ENCODE assay signal across 16 mouse cellular contexts in genomic region chr14:121369385-121369784, GRCm38 (mm10). TPM values are rescaled to one million over a fixed set of nuclear protein-coding genes. Genes with fewer than 3 reads are reported as not detected.
DNase-seq lines count a peak whose midpoint lies in the region; ATAC-seq and TF ChIP-seq lines count a peak whose summit lies in the region.
"Had no signal": no experiment of that assay in that cellular context is flagged by ENCODE, and none has a peak within 500 bp of the region (broad histone marks: within the 10 kb centered on the region; RNA-seq: fewer than 3 reads in every experiment).

No protein-coding gene starts in this region.

- peak; percentile 31; the same call in 1 of the 2 replicates for TF ChIP-seq CTCF in midbrain, postnatal 0 days (IDR thresholded peaks at IDR 0.05)

- 67% methylated on average over 5 of the region's 5 CpGs for WGBS in hindbrain, embryonic 13.5 days
- 70% methylated on average over 5 of the region's 5 CpGs for WGBS in hindbrain, embryonic 14.5 days
- WGBS in midbrain, postnatal 0 days = 60% methylated on average over 5 of the region's 5 CpGs
- WGBS in midbrain, embryonic 16.5 days = 53% methylated on average over 5 of the region's 5 CpGs
- WGBS in intestine, embryonic 15.5 days = 53% methylated on average over 5 of the region's 5 CpGs
- WGBS in neural tube, embryonic 14.5 days = 54% methylated on average over 5 of the region's 5 CpGs

- no peak for ATAC-seq in hindbrain, embryonic 13.5 days (ENCODE audit: low FRiP score)
- no peak for ATAC-seq in hindbrain, embryonic 14.5 days (ENCODE audit: low FRiP score)
- ATAC-seq in midbrain, postnatal 0 days (ENCODE audit: low FRiP score) = no peak
- ATAC-seq in midbrain, embryonic 16.5 days = no peak
- ATAC-seq in intestine, embryonic 15.5 days = peak; percentile 42
- ATAC-seq in neural tube, embryonic 14.5 days (ENCODE audit: low read depth) = 0 out of 2 replicates have a peak, but pooled peaks have one; percentile 32
- ATAC-seq: forebrain, embryonic 16.5 days had no signal

- H3K4me3 ChIP-seq in hindbrain, embryonic 13.5 days = no peak overlapping the region
- no peak overlapping the region for H3K4me3 ChIP-seq in hindbrain, embryonic 14.5 days (replicated peaks; ENCODE audit: low read length)
- H3K4me3 ChIP-seq in midbrain, postnatal 0 days (ENCODE audit: low read depth, low read length) = no peak overlapping the region
- H3K4me3 ChIP-seq in midbrain, embryonic 16.5 days (ENCODE audit: low read depth, low read length) = no peak overlapping the region
- no peak overlapping the region for H3K4me3 ChIP-seq in intestine, embryonic 15.5 days (replicated peaks)
- no peak overlapping the region for H3K4me3 ChIP-seq in neural tube, embryonic 14.5 days (ENCODE audit: low read depth, low read length)
- H3K4me3 ChIP-seq: heart, adult 2 months had no signal

- H3K27ac ChIP-seq in hindbrain, embryonic 13.5 days = 0 out of 2 replicates have a peak overlapping the region, but pooled peaks have one; percentile 3
- H3K27ac ChIP-seq in hindbrain, embryonic 14.5 days = no peak overlapping the region
- H3K27ac ChIP-seq in midbrain, postnatal 0 days (ENCODE audit: low read depth, low read length) = no peak overlapping the region
- H3K27ac ChIP-seq in midbrain, embryonic 16.5 days (ENCODE audit: low read length) = no peak overlapping the region
- peak overlapping the region; percentile 34; the same call in 1 of the 2 replicates for H3K27ac ChIP-seq in intestine, embryonic 15.5 days
- no peak overlapping the region for H3K27ac ChIP-seq in neural tube, embryonic 14.5 days (ENCODE audit: low read depth, low read length)
- H3K27ac ChIP-seq: heart, adult 2 months had no signal

- H3K9ac ChIP-seq in hindbrain, embryonic 13.5 days = no peak overlapping the region
- no peak overlapping the region for H3K9ac ChIP-seq in hindbrain, embryonic 14.5 days
- H3K9ac ChIP-seq in midbrain, postnatal 0 days (replicated peaks; ENCODE audit: low read length, poor library complexity, severe bottlenecking) = no peak overlapping the region
- no peak overlapping the region for H3K9ac ChIP-seq in midbrain, embryonic 16.5 days (ENCODE audit: low read depth, low read length)
- H3K9ac ChIP-seq in intestine, embryonic 15.5 days = no peak overlapping the region
- no peak overlapping the region for H3K9ac ChIP-seq in neural tube, embryonic 14.5 days (replicated peaks; ENCODE audit: low read depth, low read length)

- no peaks in the 10 kb centered on the region for H3K9me3 ChIP-seq in hindbrain, embryonic 13.5 days
- no peaks in the 10 kb centered on the region for H3K9me3 ChIP-seq in hindbrain, embryonic 14.5 days (ENCODE audit: control insufficient read depth, low read length)
- no peaks in the 10 kb centered on the region for H3K9me3 ChIP-seq in midbrain, postnatal 0 days (ENCODE audit: low read length)
- H3K9me3 ChIP-seq in midbrain, embryonic 16.5 days (replicated peaks; ENCODE audit: control insufficient read depth, low read length, poor library complexity, severe bottlenecking) = no peaks in the 10 kb centered on the region
- no peaks in the 10 kb centered on the region for H3K9me3 ChIP-seq in intestine, embryonic 15.5 days
- no peaks in the 10 kb centered on the region for H3K9me3 ChIP-seq in neural tube, embryonic 14.5 days (ENCODE audit: control insufficient read depth, low read length)

- intact Hi-C loops in left cerebral cortex, postnatal 10 days (cut with DNase I) = no loop called here

- no peaks in the 10 kb centered on the region for H3K36me3 ChIP-seq in hindbrain, embryonic 13.5 days
- H3K36me3 ChIP-seq in hindbrain, embryonic 14.5 days (replicated peaks; ENCODE audit: control insufficient read depth, insufficient read depth) = no peaks in the 10 kb centered on the region
- H3K36me3 ChIP-seq in midbrain, postnatal 0 days (ENCODE audit: insufficient read depth, low read length) = no peaks in the 10 kb centered on the region
- H3K36me3 ChIP-seq in midbrain, embryonic 16.5 days (ENCODE audit: control insufficient read depth, insufficient read depth, low read length) = no peaks in the 10 kb centered on the region
- no peaks in the 10 kb centered on the region for H3K36me3 ChIP-seq in intestine, embryonic 15.5 days
- no peaks in the 10 kb centered on the region for H3K36me3 ChIP-seq in neural tube, embryonic 14.5 days (ENCODE audit: control insufficient read depth, insufficient read depth, low read length)

- no peak overlapping the region for H3K4me2 ChIP-seq in hindbrain, embryonic 13.5 days
- no peak overlapping the region for H3K4me2 ChIP-seq in hindbrain, embryonic 14.5 days (replicated peaks)
- H3K4me2 ChIP-seq in midbrain, postnatal 0 days (ENCODE audit: low read depth, low read length, poor library complexity, severe bottlenecking) = no peak overlapping the region
- H3K4me2 ChIP-seq in midbrain, embryonic 16.5 days (ENCODE audit: low read length) = no peak overlapping the region
- peak overlapping the region; percentile 25 for H3K4me2 ChIP-seq in intestine, embryonic 15.5 days (replicated peaks)
- H3K4me2 ChIP-seq in neural tube, embryonic 14.5 days (ENCODE audit: low read depth, low read length) = no peak overlapping the region
- H3K4me2 ChIP-seq: midbrain, embryonic 11.5 days had no signal

- DNase-seq in hindbrain, embryonic 14.5 days (ENCODE audit: low spot score) = no peak
- no peak for DNase-seq in midbrain, postnatal 0 days (ENCODE audit: low spot score)
- no peak for DNase-seq in adipocyte (ENCODE audit: low spot score)
- DNase-seq in left cerebral cortex, postnatal 10 days (ENCODE audit: extremely low spot score in 1 of 2, low spot score in 2 of 2) = no peak
- DNase-seq: adrenal gland, adult 8-10 months; cerebellum, adult 9-11 months; heart, adult 2 months; heart, postnatal 4 days; kidney, adult 2 months; lung, postnatal 14 days had no signal

- no peaks in the 10 kb centered on the region for H3K27me3 ChIP-seq in hindbrain, embryonic 13.5 days
- H3K27me3 ChIP-seq in hindbrain, embryonic 14.5 days (ENCODE audit: control insufficient read depth, insufficient read depth, low read length) = no peaks in the 10 kb centered on the region
- H3K27me3 ChIP-seq in midbrain, postnatal 0 days (ENCODE audit: insufficient read depth, low read length) = no peaks in the 10 kb centered on the region
- no peaks in the 10 kb centered on the region for H3K27me3 ChIP-seq in midbrain, embryonic 16.5 days (ENCODE audit: control insufficient read depth, insufficient read depth, low read depth, low read length)
- no peaks in the 10 kb centered on the region for H3K27me3 ChIP-seq in intestine, embryonic 15.5 days (replicated peaks)
- no peaks in the 10 kb centered on the region for H3K27me3 ChIP-seq in neural tube, embryonic 14.5 days (ENCODE audit: control insufficient read depth, insufficient read depth, low read length)

- peaks cover 54% of the 10 kb centered on the region for H3K4me1 ChIP-seq in hindbrain, embryonic 13.5 days (replicated peaks)
- peaks cover 21% of the 10 kb centered on the region for H3K4me1 ChIP-seq in hindbrain, embryonic 14.5 days (replicated peaks; ENCODE audit: control insufficient read depth, insufficient read depth, low read length)
- H3K4me1 ChIP-seq in midbrain, postnatal 0 days (ENCODE audit: insufficient read depth, low read length) = no peaks in the 10 kb centered on the region
- peaks cover 18% of the 10 kb centered on the region for H3K4me1 ChIP-seq in midbrain, embryonic 16.5 days (ENCODE audit: control insufficient read depth, insufficient read depth, low read length)
- peaks cover 62% of the 10 kb centered on the region for H3K4me1 ChIP-seq in intestine, embryonic 15.5 days (replicated peaks)
- H3K4me1 ChIP-seq in neural tube, embryonic 14.5 days (ENCODE audit: control insufficient read depth, insufficient read depth, low read length) = peaks cover 14% of the 10 kb centered on the region

RNA-seq across cellular contexts. Expression of gene Stk24, which starts 10.4 kb away (rescaled TPM):
- 20.2 TPM in 2 replicates for polyA plus RNA-seq in hindbrain, embryonic 13.5 days (2015; fragmentation: Nextera tagmentation; extraction: Ambion mirVana)
- polyA plus RNA-seq in hindbrain, embryonic 14.5 days (2014; fragmentation: Nextera tagmentation; extraction: Ambion mirVana) = 22.5 and 23.1 TPM in 2 replicates
- total RNA-seq in midbrain, postnatal 0 days (2014; rRNA removed) = 19.5 and 22.3 TPM in 2 replicates
- polyA plus RNA-seq in midbrain, postnatal 0 days (2015; fragmentation: Nextera tagmentation; extraction: Ambion mirVana) = 9.8 and 12.8 TPM in 2 replicates
- polyA plus RNA-seq in midbrain, embryonic 16.5 days (2015; fragmentation: Nextera tagmentation; extraction: Ambion mirVana) = 14.5 and 16.1 TPM in 2 replicates
- 41.3 and 43.7 TPM in 2 replicates for polyA plus RNA-seq in intestine, embryonic 15.5 days (2015; fragmentation: Nextera tagmentation; extraction: Ambion mirVana)
- 19.9 and 26.0 TPM in 2 replicates for polyA plus RNA-seq in neural tube, embryonic 14.5 days (2014; fragmentation: Nextera tagmentation; extraction: Ambion mirVana)
- 10 to 100 TPM; 46.1 to 49.5 TPM for total RNA-seq in left cerebral cortex, postnatal 10 days (2021)

Comparison
In these comparisons a context has a peak if more than half of its experiments do, and no peak if none do; other contexts are left out.
1. H3K27ac ChIP-seq: peak in hindbrain, embryonic 13.5 days (single experiment) and intestine, embryonic 15.5 days (single experiment); none in hindbrain, embryonic 14.5 days (single experiment), midbrain, postnatal 0 days (single experiment), midbrain, embryonic 16.5 days (single experiment) and neural tube, embryonic 14.5 days (single experiment).
2. ATAC-seq: peak in intestine, embryonic 15.5 days (single experiment) and neural tube, embryonic 14.5 days (single experiment); none in hindbrain, embryonic 13.5 days (single experiment), hindbrain, embryonic 14.5 days (single experiment), midbrain, postnatal 0 days (single experiment) and midbrain, embryonic 16.5 days (single experiment).